Mouse (Mus musculus) gastrocnemius, adult 18-20 months (tissue): ENCODE measurements around the gene Uevld. TPM values are rescaled to one million over a fixed set of nuclear protein-coding genes. Genes with fewer than 3 reads are reported as not detected.

Source experiments
- DNase-seq: peaks from one replicate; pipeline ENCODE4 v3.0.0; 2021; ENCODE audit warnings: low spot score
- total RNA-seq, 2 experiments: library from RNA; stranded (reverse); gene quantifications; 2 replicates each; pipeline ENCODE4 v1.2.3; 2021

Gene Uevld
- total RNA-seq, 2 experiments from 2014 or later = 10.5 to 11.5 TPM

DNA sequence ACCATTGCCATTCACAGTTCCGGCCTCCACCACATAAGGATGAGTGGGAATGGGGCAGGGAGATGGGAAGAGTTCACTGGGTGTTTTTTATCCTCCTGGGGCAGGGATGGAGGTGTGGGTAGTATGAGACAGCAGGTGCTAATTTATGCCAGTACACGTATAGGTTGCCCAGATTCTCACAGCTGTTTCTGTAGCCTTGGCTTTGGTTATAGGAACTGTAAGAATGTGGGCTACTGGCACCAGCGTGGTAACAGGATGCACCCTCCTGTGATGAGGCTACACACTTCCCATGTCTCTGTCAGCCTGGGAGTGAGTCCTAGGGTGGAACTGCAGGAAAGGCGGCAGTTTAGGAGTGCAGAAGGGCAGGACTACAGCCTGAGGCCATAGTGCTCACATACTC, 81.5 kb downstream of the Uevld start:
- peak; percentile 15 for DNase-seq

Other genes starting within 250 kb of the Uevld start
- gene Saal1, start 247.8 kb downstream of the Uevld start, total RNA-seq = 1 to 10 TPM; 2.7 to 3.0 TPM
- not detected for gene Saa3, start 242.8 kb downstream of the Uevld start, total RNA-seq
- under 1 TPM in 1 of 2 experiments, not detected in 1; 0.09 TPM for gene Saa4, start 225.9 kb downstream of the Uevld start, total RNA-seq
- not detected for gene Saa1, start 215.5 kb downstream of the Uevld start, total RNA-seq
- under 1 TPM in 1 of 2 experiments, not detected in 1; 0.40 TPM for gene Saa2, start 206.7 kb downstream of the Uevld start, total RNA-seq
- gene Hps5, start 162.5 kb downstream of the Uevld start, total RNA-seq = 10 to 100 TPM; 11.2 to 12.1 TPM
- 10 to 100 TPM; 15.4 to 18.2 TPM for gene Gtf2h1, start 162.4 kb downstream of the Uevld start, total RNA-seq
- gene Ldha, start 117.1 kb downstream of the Uevld start, total RNA-seq = 1,000 to 10,000 TPM; 2,332 to 2,702 TPM
- not detected for gene Ldhc, start 97.3 kb downstream of the Uevld start, total RNA-seq
- 10 to 100 TPM; 54.4 to 59.1 TPM for gene Tsg101, start 38.6 kb downstream of the Uevld start, total RNA-seq
- gene Gm9999, start 25.1 kb upstream of the Uevld start, total RNA-seq = not detected
- 1 to 10 TPM; 4.5 to 4.7 TPM for gene Spty2d1, start 49.9 kb upstream of the Uevld start, total RNA-seq
- gene Tmem86a, start 92.1 kb upstream of the Uevld start, total RNA-seq = 1 to 10 TPM; 3.2 to 4.1 TPM
- not detected for gene Ptpn5, start 175.2 kb upstream of the Uevld start, total RNA-seq
- gene Mrgpra6, start 246.4 kb upstream of the Uevld start, total RNA-seq = not detected